Mouse (Mus musculus) heart, adult 2 months (tissue): Measurements from ENCODE around the gene Msrb1.

Source experiments
- CTCF ChIP-seq: fragments of 200-600 bp; IDR thresholded peaks from 2 replicates; pipeline ENCODE4 v1.8.1; 2022; ENCODE audit warnings: antibody characterized with exemption, mild to moderate bottlenecking, moderate library complexity
- EP300 ChIP-seq: fragments of 200-500 bp; IDR thresholded peaks from 2 replicates; pipeline ENCODE4 v1.6.1; 2011; ENCODE audit warnings: low read depth, low read length, control low read depth; ENCODE audit not compliant: insufficient read depth

- TF ChIP-seq EP300: no peak
- no peak for TF ChIP-seq CTCF
Measured at GRCm38 (mm10) chr17:24738238-24738637, 1.8 kb downstream of the Msrb1 start.
